Mouse (Mus musculus) hindlimb bud, embryonic 11.5 days (tissue): Measurements from ENCODE around the gene Ppp4r4.
"Not testable (repeated sequence)": the region's sequence is repeated elsewhere in the genome, so short reads cannot be mapped to it uniquely, and the experiment has no call there.

ENCODE experiments used
- DNase-seq: peaks from one replicate; pipeline ENCODE4 v3.0.0-alpha.2; 2012; ENCODE audit warnings: low read depth, low spot score; ENCODE audit errors: extremely low spot score

Ppp4r4 gene

DNA sequence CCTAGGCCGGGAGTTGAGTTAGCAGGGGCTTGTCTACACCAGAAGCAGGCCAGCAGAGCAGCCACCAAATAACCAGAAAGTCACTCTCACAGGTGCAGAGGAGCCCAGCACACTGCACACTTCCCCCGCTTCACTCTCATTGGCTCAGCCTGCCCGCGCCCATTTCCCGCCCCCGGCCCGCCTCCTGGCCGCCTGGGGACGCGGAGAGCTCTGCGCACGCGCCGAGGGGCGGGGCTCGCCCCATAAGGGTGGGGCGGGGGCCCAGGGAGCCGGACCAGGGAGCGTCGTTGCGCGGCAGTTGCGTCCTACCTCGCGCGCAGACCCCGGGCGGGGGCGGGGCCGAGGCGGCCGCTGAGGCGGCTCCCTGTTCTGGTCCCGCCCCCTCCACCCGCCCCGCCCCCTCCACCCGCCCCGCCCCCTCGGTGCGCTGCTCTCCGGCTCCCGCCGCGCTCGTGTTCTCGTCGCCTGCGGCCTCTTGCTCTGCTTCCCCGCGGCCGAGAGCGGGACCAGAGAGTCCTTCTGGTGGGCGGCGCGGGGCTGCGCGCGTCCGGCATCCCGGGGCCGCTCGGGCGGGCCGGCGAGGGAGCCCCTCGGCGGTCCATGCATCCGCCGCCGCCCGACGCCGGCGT is at the start of gene Ppp4r4:
Ppp4r4 (plus strand) TSS at position 264 of the 629 bp plus-strand sequence.
- peak; percentile 76 for DNase-seq

DNA sequence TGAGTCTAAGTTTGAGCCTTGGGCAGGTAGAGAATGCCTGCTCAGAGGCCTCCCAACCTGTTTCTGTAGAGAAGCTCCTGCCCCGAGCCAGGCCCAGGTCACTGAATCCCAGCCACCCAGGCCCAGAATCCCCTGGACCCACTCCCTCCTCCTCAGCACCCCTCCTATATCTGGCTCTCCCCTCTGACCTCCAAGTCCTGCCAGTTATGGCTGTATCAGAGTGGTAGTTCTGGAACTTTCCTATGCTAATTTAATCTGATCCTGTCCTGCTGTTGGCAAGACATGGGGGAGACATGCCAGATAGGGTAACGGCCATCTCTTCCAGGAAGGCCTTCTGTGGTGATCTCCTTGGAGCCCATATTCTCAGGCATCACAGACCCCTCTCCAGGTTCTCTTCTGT is 49.3 kb upstream of the Ppp4r4 start:
- no peak for DNase-seq

DNA sequence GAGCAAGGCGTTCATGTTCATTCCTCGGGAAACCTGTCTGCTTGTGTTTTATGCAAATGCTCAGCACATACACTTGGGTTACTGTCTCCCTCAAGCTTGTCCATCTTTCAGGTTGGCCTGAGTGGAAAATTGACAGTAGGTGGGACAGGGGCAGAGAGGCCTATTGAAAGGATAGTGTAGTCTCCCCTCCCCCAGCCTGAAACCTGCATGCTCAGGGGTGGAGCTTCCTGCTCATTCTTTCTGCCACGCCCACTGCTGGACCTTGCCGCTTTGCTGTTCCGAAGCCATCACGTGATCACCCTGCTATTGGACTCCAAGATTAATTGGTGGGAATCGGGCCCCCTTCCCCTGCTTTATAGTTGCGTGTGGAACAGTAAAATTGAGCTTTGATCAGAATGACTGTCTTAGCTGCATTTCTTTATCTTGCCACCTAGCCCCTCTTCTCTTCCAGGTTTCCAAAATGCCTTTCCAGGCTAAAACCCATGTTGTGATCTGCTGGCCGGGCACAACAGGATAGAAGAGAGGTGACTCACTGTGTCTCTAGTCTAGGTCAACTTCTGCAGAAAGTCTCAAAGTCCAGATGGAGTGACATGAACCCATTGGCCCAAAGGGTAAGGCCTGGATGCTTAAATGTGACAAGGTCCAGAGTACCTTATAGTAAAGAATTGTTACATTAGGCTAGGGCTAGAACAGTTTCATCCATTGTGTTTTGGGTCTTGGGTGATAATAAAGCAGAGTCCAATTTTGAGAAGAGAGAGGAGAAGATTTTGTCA is 47.7 kb upstream of the Ppp4r4 start:
- not testable (repeated sequence) for DNase-seq

DNA sequence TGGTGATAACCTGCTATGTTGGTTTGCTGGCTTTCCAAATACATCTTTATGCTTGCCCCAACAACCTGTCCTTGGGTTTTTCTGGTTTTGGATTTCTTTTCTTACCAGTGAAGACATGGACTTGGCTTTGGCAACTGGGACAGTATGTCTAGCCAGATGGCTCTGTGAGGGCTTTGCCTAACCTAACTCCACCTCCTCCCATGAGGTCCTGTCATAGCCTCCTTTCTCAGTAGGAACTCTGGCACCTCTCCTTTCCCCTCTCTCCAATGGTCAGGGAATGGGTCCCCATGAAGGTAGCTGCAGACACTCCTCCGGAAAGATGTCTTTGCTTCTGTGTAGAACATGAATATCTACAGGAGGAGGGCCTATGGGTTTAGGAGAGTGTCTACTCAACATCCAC is 45.4 kb upstream of the Ppp4r4 start:
- DNase-seq: no peak

DNA sequence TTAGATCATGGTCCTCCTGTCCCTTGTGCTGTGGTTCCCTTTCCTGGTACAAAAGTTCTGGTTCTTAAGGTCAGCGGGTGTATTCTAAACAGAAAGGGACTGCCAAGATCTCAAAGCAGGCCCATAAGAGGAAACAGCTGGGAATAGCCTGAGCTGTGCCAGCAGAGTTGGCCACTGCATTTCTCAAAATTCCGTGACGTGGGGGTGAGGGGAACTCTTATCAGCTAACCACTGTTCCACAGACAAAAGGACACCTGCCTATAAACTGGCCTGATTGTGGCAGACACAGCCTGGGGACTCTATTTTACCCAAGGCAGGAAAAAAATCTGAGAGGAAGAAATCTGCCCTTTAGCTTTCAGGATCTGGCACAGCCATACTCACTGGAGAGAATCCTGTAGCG is 44.8 kb upstream of the Ppp4r4 start:
- DNase-seq: no peak

DNA sequence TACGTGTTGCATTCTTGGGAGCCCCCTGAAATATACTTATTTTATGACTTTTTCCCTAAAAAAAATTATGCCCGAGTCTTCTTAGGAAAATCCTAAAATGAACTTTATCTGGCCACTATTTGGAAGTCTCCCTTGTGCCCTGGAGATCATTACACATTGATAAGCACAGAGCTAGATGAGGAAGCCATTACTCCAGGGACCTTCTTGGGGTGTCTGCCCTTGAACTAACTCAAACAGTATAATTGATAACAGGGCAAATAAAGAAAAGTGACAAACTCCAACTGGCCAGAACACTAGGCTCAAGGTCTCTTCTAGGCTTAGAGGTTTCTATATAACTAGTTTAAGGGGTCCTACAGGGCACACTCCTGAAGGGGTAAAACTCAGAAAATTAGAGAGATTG is 44.3 kb upstream of the Ppp4r4 start:
- DNase-seq: no peak

DNA sequence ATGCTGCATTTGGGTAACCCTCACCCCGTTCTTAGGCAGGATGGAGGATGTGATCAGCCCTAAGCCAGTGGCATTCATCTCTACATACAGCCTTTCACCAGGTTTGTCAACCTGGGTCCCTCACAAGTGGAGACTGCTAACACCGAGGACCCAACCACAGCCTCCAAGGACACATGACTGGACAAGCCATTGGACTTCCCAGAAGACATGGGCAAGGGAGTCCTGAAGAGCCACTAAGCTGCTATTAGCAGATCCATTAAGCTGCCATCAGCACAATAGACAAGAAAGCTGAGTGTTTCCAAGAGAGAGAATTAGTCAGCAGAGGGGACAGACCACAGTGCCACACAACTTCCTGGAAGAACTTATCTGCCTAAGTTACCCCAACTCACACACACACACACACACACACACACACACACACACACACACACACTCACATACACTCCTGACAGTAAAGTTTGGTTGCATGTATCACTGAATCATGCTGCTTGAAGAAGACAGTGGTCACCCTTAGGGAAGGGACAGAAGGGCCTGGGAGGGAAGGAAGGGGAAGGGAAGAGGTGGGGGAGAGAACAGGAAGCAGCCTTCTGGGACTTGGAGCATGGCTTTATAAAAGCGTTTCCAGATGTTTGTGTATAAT is 40.9 kb upstream of the Ppp4r4 start:
- no peak for DNase-seq

DNA sequence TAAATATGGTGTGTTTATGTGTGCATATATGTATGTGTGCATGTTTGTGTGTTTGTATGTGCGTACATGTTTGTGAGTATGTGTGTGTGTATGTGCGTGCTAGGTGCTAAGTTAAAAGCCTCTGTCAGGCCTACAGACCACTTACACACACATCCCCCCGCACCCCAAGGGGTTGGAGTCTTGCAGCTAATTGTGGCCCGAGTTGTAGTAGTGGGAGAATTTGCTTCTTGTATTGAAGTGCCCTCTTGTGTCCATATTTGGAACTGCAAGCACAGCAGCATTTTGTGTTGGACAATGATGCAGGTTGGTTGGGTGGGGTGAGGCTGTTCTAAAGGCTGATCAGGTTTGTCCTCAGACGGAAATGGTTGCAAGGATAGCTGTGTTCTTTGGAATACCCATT is 39.3 kb upstream of the Ppp4r4 start:
- peak; percentile 50 for DNase-seq

DNA sequence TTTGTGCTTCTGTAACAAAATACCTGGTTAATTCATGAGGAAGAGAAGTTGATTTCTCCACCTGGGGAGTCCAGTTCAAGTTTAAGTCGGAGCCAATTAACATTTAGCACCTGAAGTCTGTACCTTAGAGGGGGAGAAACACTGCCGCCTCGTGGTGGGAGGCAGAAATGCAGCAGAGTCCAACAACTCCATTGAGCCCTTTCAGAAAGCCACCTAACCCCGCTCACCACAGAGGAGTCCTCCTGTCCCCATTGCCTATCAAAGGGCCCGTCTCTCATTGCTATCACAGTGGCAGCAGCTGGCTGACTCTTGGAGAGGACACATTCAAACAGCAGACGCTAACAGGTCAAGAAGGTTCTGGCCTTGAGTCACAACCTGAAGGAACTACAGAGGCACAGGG is 37.6 kb upstream of the Ppp4r4 start:
- no peak for DNase-seq

DNA sequence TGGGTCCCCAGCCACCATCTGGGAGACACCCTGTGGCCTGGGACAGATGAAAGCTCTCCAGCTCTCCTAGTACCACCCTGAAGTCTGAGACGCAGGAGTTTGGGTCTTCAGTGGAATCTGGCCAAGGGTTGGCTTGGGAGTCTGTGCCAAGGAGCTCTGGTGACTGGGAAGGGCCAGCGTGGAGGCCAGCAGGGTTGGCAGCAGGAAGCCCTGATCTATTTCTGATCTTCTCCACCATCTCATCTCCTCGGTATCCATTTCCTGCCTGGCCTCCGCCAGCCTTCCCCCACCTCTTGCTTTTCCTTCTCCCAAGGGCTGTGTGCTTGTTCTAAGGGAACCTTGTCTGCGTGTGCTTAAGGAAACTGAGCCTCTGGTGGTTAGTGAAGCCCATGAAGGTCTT is 33.3 kb upstream of the Ppp4r4 start:
- DNase-seq: no peak

DNA sequence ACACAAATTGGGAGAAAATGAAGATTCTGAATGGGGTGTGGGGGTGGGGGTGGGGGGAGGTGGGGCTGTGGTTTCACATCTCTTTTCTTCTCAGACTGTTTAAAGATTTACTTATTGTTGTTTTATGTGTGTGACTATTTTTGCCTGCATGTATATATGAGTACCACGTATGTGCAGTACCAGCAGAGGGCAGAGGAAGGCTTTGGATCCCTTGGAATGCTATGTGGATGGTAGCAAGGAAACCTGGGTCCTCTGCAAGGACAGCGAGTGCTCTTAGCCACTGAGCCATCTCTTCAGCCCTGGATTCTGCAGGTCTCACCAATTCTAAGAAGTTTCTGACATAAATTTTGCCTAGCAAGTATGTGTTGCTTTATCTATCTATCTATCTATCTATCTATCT is 32.8 kb upstream of the Ppp4r4 start:
- no peak for DNase-seq

DNA sequence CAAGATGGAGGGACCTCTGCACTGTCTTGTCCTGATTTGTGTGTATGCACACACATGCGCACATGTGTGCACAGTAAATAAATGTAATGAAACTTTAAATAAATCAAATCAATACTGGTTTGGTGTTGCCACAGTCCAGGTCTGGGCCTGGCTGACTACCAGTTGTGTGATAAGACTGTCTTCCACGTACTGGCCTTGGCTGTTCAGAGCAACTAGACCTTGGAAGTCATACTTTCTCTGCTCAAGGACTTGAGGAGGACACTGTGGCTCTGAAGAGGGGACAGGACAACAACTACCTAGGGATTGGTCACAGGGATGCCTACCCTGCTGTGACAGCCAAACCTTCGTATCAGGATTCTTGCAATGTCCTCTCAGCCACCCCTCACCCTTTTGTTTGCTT is 28.8 kb upstream of the Ppp4r4 start:
- no peak for DNase-seq

DNA sequence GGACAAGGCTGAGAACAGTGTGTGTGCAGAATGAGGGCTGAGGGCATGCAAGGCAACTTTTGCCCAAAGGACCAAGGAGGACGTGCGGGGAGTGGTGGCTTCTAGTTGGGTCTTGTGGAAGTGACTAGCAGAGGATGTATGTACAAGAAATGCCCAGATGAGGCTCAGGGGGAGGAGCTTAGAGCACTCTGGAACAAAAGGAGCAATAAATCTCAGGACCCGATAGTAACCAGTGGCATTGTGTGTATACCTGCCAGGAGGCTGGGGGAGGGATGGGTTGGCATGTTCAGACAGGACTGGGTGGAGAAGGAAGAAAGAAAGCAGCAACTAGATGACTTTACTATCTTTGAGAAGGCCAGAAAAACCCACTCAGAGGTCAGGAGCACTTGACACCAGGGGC is 27.7 kb upstream of the Ppp4r4 start:
- DNase-seq: no peak

DNA sequence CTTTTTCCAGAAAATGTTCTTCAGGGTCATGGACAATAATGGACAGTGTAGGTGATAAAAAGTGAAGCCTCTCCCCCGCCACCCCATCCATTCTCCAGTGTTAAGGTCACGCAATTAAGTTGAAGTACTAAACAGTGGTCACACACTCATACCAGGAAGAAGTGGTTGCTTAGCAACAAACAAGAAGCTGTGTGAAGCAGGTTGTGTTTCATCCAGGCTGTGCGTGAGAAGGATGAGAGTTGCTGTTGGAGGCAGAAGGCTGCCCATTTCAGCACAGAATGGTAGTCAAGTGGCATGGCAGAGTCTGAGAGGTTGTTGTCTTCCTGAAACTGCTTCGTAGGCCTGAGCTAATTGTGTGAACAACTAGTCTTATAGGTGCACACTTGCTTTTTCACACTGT is 23.7 kb upstream of the Ppp4r4 start:
- DNase-seq: no peak

DNA sequence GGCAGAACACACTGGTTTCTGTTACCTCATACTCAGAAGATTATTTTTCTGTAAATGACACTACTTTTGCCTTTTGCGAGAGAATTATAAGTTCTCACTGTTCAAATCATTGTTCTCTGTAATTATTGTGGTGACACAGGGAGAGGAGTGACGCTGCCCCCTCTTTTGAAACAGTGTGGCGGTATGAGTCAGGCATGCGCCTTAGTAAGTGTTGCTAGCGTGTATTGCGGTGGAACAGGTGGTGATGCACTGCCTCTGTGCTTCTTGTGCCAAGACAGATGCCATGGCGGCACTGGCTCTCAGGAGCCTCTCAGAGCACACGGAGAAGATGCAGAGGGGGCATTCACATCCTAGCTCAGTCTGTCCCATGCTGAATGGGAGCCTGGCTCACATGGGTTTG is 22.2 kb upstream of the Ppp4r4 start:
- no peak for DNase-seq

DNA sequence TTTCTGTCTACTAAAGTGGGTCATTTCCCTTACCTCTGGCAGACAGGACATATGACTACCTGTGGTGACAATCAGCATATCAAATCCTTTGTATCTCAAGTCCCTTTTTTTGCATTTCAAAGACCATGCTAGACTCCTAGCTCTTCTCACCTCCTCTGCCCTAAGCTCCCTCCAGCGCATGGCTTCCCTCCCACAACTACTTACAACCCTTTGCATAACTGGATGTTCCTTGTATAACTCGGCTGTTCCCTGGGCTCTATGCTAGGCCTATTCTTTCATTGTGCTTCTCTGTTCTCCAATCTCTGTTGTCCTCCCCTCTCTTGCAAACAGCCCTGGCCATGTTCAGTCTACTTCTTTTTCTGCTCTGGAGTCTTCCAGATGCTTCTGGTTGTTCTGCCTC is 20.5 kb upstream of the Ppp4r4 start:
- DNase-seq: no peak

DNA sequence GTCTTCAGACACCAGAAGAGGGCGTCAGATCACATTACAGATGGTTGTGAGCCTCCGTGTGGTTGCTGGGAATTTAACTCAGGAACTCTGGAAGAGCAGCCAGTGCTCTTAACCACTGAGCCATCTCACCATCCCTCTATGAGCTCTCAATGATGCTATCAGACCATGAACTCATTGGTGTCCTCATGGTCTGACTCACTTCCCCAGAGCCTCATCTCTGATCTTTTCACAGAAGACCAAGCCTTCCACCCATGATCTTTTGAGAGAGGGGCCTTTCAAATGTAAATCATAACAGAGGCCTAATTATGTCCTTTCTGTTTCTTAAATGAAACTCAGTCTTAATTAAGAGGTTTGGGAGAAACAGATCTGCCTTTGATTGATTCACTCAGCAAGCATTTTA is 19.0 kb upstream of the Ppp4r4 start:
- DNase-seq: no peak

DNA sequence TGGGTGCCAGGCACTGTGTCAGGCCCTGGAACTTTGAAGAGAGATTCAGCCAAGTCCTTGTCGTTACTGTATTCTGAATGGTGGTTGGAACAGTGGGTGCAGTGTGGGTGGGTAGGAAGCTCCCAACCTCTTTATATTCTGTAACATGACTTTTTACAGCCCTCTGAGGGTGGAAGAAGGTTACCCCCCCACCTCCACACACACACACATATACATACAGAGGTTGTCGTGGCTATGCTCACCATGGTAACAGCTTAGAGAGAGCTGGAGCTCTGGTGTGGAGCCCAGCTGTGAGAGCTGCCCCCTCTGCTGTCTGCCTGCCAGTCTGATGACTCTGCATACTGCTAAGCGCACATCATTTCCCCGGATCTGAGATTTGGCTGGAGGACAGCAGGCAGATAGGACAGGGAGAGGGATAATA is 18.6 kb upstream of the Ppp4r4 start:
- DNase-seq: no peak

DNA sequence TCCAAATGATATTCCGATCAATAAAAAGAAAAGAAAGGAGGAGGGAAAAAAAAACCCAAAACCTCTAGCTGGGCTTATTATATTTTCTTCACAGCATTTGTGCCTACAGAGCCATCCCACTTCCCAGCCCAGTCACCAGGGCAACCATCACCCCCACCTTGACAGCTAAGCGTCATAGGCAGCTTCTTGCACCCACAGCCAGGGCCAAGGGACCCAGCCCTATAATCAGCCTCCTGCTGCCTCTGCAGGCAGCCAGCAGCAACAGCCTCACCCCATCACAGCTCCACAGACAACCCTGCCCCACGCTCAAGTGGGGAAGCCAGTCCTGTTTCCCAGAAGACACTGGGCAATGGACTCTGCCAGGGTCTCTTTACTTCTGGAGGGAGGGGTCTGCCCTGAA is 17.7 kb upstream of the Ppp4r4 start:
- no peak for DNase-seq

DNA sequence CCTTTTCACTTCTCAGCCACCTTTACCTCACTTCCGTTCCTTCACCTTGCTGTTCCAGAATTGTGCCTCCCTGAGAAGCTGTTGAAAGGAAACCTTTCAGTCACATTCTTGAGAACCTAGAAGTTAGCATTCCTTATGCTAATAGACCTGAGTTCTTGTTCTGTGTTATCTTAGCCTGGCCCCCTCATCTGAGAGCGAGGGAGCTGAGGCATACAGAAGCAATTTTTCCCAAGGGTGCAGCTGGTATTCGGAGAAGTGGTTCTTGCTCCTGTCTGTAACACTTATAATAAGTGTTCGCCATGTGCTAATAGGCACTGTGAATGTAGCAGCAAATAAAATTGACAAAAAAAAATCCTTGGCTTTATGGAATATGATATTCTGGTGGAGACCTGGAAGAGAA is 16.4 kb upstream of the Ppp4r4 start:
- DNase-seq: no peak

DNA sequence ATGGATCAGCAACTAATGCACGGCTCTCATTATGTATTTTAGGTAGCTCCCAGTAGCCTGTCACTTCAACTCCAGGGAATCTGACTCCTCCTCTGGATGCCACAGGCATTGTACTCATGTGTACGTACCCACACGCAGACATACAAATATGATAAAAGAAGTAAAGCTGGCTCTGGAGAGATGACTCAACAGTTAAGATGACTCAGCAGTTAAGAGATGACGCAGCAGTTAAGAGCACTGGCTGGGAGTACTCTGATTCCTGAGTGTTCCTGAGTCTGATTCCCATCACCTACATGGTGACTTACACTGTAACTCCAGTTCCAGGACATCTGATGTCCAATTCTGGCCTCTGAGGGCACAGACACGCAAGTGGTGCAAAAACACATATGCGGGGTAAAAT is 13.4 kb upstream of the Ppp4r4 start:
- no peak for DNase-seq

DNA sequence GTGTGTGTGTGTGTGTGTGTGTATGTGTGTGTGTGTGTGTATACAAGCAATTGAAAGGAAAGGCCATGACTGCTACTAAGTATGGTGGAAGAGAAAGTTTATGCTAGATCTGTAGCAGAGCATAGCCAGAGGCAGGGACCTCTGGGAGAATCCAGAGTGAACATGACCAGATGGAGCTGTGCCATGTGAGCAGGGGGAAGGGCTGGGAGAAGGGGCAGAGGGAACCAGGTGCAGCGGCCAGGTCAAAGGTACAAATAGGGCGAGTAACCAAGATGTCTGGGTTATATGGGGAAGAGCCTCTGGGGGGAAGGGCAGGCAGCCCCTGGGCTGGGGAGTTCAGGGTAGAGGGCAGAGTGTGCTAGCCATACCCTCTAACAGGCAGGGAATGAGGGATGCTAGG is 1.5 kb upstream of the Ppp4r4 start:
- no peak for DNase-seq
